Mouse (Mus musculus) MEL (cell line): ENCODE measurements around the gene Man2a1. TPM values are rescaled to one million over a fixed set of nuclear protein-coding genes. Genes with fewer than 3 reads are reported as not detected.
A peak's percentile ranks its signal among the peaks of the same experiment; 100 is the strongest.

ENCODE experiments used
- DNase-seq: peaks from one replicate; pipeline ENCODE4 v3.0.0; 2011; ENCODE audit warnings: low read depth, low spot score
- H3K27ac ChIP-seq: 2 replicates; pipeline ENCODE4 v1.5.1; 2012; ENCODE audit warnings: low read depth, mild to moderate bottlenecking, control low read depth, low read length, moderate library complexity; ENCODE audit not compliant: control insufficient read depth
- H3K27me3 ChIP-seq, 2 experiments: fragments of 150-350 bp in 1 of 2; sonication (generic) in 1 of 2; 2 replicates each; pipeline ENCODE4 v1.6.1; 2012; ENCODE audit warnings: low read length in 2 of 2, mild to moderate bottlenecking in 2 of 2, improper control_type of control experiment in 1 of 2, moderate library complexity in 1 of 2; ENCODE audit not compliant: insufficient read depth in 2 of 2, control insufficient read depth in 1 of 2
- H3K36me3 ChIP-seq, 2 experiments: 2 replicates each; pipeline ENCODE4 v1.6.1; 2012 to 2014; ENCODE audit warnings: low read length in 2 of 2, improper control_type of control experiment in 1 of 2, inconsistent platforms in 1 of 2, mild to moderate bottlenecking in 1 of 2; ENCODE audit not compliant: insufficient read depth in 2 of 2, control insufficient read depth in 1 of 2
- H3K4me1 ChIP-seq, 2 experiments: fragments of 150-350 bp in 1 of 2; sonication (generic) in 1 of 2; 2 replicates each; pipeline ENCODE4 v1.6.1; 2012; ENCODE audit warnings: low read length in 2 of 2, improper control_type of control experiment in 1 of 2, mild to moderate bottlenecking in 1 of 2; ENCODE audit not compliant: insufficient read depth in 2 of 2, control insufficient read depth in 1 of 2
- H3K4me3 ChIP-seq, 2 experiments: fragments of 150-350 bp in 1 of 2; sonication (generic) in 1 of 2; 2 replicates each; pipeline ENCODE4 v1.5.1; 2012; ENCODE audit warnings: low read depth in 2 of 2, low read length in 2 of 2, mild to moderate bottlenecking in 2 of 2, moderate library complexity in 2 of 2, control low read depth in 1 of 2, improper control_type of control experiment in 1 of 2; ENCODE audit not compliant: control insufficient read depth in 1 of 2, insufficient read depth in 1 of 2
- H3K79me2 ChIP-seq: 2 replicates; pipeline ENCODE4 v1.6.1; 2012; ENCODE audit warnings: mild to moderate bottlenecking, low read length, moderate library complexity; ENCODE audit not compliant: control insufficient read depth, poor library complexity, insufficient read depth
- H3K9ac ChIP-seq: 2 replicates; pipeline ENCODE4 v1.6.1; 2012; ENCODE audit warnings: low read depth, mild to moderate bottlenecking, control low read depth, low read length, moderate library complexity; ENCODE audit not compliant: control insufficient read depth, poor library complexity, severe bottlenecking
- H3K9me3 ChIP-seq: fragments of 150-350 bp; sonication (generic); replicated peaks from 2 replicates; pipeline ENCODE4 v1.6.1; 2012; ENCODE audit warnings: mild to moderate bottlenecking, low read length, improper control_type of control experiment, moderate library complexity; ENCODE audit not compliant: insufficient read depth
- BHLHE40 ChIP-seq: IDR thresholded peaks from 2 replicates; pipeline ENCODE4 v1.6.1; 2012; ENCODE audit warnings: low read depth, mild to moderate bottlenecking, inconsistent platforms, low read length, improper control_type of control experiment, borderline replicate concordance
- CTCF ChIP-seq, 3 experiments: IDR thresholded peaks in 2 of 3; conservative IDR thresholded peaks in 1 of 3; 2 replicates each; pipeline ENCODE4 v1.5.1; 2011 to 2012; ENCODE audit warnings: low read length in 3 of 3, low read depth in 2 of 3, mild to moderate bottlenecking in 2 of 3, improper control_type of control experiment in 1 of 3, inconsistent platforms in 1 of 3, mixed read lengths in 1 of 3, moderate library complexity in 1 of 3; ENCODE audit not compliant: control insufficient read depth in 1 of 3, insufficient read depth in 1 of 3, poor library complexity in 1 of 3, severe bottlenecking in 1 of 3
- ELF1 ChIP-seq: IDR thresholded peaks from 2 replicates; pipeline ENCODE4 v1.6.1; 2014; ENCODE audit warnings: low read depth, mild to moderate bottlenecking, inconsistent platforms, low read length, improper control_type of control experiment, moderate library complexity
- EP300 ChIP-seq, 2 experiments: IDR thresholded peaks; 2 replicates each; pipeline ENCODE4 v1.6.1; 2011; ENCODE audit warnings: improper control_type of control experiment in 2 of 2, low read length in 2 of 2, low read depth in 1 of 2, mild to moderate bottlenecking in 1 of 2
- ETS1 ChIP-seq: IDR thresholded peaks from 2 replicates; pipeline ENCODE4 v1.6.1; 2012; ENCODE audit warnings: low read depth, mild to moderate bottlenecking, inconsistent platforms, low read length, improper control_type of control experiment, moderate library complexity
- GABPA ChIP-seq: IDR thresholded peaks from 2 replicates; pipeline ENCODE4 v1.6.1; 2012; ENCODE audit warnings: low read depth, mild to moderate bottlenecking, inconsistent platforms, low read length, improper control_type of control experiment, moderate library complexity
- GATA1 ChIP-seq: IDR thresholded peaks from 2 replicates; pipeline ENCODE4 v1.6.1; 2011; ENCODE audit warnings: low read depth, low read length, improper control_type of control experiment
- MAFK ChIP-seq: IDR thresholded peaks from 2 replicates; pipeline ENCODE4 v1.6.1; 2011; ENCODE audit warnings: low read depth, mild to moderate bottlenecking, low read length, improper control_type of control experiment, borderline replicate concordance
- MYB ChIP-seq: IDR thresholded peaks from 2 replicates; pipeline ENCODE4 v1.6.1; 2011; ENCODE audit warnings: mild to moderate bottlenecking, low read depth, low read length, improper control_type of control experiment
- NRF1 ChIP-seq: IDR thresholded peaks from 2 replicates; pipeline ENCODE4 v1.6.1; 2014; ENCODE audit warnings: low read depth, mild to moderate bottlenecking, inconsistent platforms, low read length, improper control_type of control experiment, moderate library complexity; ENCODE audit not compliant: poor library complexity, insufficient read depth, severe bottlenecking
- POLR2AphosphoS5 ChIP-seq: IDR thresholded peaks from 2 replicates; pipeline ENCODE4 v1.6.1; 2012; ENCODE audit warnings: low read depth, borderline replicate concordance, mild to moderate bottlenecking, inconsistent platforms, low read length, moderate library complexity, mixed read lengths
- RAD21 ChIP-seq: IDR thresholded peaks from 2 replicates; pipeline ENCODE4 v1.6.1; 2011; ENCODE audit warnings: mild to moderate bottlenecking, low read depth, low read length, improper control_type of control experiment
- SIN3A ChIP-seq: IDR thresholded peaks from 2 replicates; pipeline ENCODE4 v1.6.1; 2012; ENCODE audit warnings: low read length, improper control_type of control experiment, inconsistent platforms
- SMC3 ChIP-seq: IDR thresholded peaks from 2 replicates; pipeline ENCODE4 v1.6.1; 2011; ENCODE audit warnings: low read depth, low read length, improper control_type of control experiment
- TBP ChIP-seq: IDR thresholded peaks from 2 replicates; pipeline ENCODE4 v1.8.0; 2011; ENCODE audit warnings: low read depth, low read length, improper control_type of control experiment
- TCF12 ChIP-seq: IDR thresholded peaks from 2 replicates; pipeline ENCODE4 v1.6.1; 2014; ENCODE audit warnings: low read depth, mild to moderate bottlenecking, inconsistent platforms, low read length, improper control_type of control experiment, moderate library complexity
- UBTF ChIP-seq: IDR thresholded peaks from 2 replicates; pipeline ENCODE4 v1.6.1; 2012; ENCODE audit warnings: low read depth, mild to moderate bottlenecking, inconsistent platforms, low read length, improper control_type of control experiment, moderate library complexity, borderline replicate concordance; ENCODE audit not compliant: insufficient read depth
- USF2 ChIP-seq, 2 experiments: IDR thresholded peaks; 2 replicates each; pipeline ENCODE4 v1.6.1; 2011 to 2012; ENCODE audit warnings: improper control_type of control experiment in 2 of 2, low read length in 2 of 2, borderline replicate concordance in 1 of 2, inconsistent platforms in 1 of 2, low read depth in 1 of 2, mild to moderate bottlenecking in 1 of 2; ENCODE audit not compliant: insufficient read depth in 1 of 2
- ZKSCAN1 ChIP-seq: IDR thresholded peaks from 2 replicates; pipeline ENCODE4 v1.6.1; 2012; ENCODE audit warnings: low read depth, mild to moderate bottlenecking, inconsistent platforms, low read length, improper control_type of control experiment, moderate library complexity
- polyA plus RNA-seq, 2 experiments: library from polyadenylated mRNA; stranded (reverse) in 1 of 2; unstranded in 1 of 2; fragments of >175 nt in 1 of 2; fragments of >200 nt in 1 of 2; gene quantifications; 2 replicates each; pipeline versions ENCODE4 v1.2.1 to v1.2.4; 2012; ENCODE audit warnings: low replicate concordance in 2 of 2, low read depth in 1 of 2; ENCODE audit not compliant: insufficient read length in 2 of 2, insufficient read depth in 1 of 2, missing spikeins in 1 of 2
- total RNA-seq: library from RNA; depleted of rRNA; stranded (reverse); fragments of 300-350 nt; gene quantifications from 2 replicates; pipeline ENCODE4 v1.2.3, GENCODE M21; 2012

Man2a1 gene
- total and polyA plus RNA-seq, 3 experiments, result 8.7 to 27.5 (median 9.1) TPM

DNA sequence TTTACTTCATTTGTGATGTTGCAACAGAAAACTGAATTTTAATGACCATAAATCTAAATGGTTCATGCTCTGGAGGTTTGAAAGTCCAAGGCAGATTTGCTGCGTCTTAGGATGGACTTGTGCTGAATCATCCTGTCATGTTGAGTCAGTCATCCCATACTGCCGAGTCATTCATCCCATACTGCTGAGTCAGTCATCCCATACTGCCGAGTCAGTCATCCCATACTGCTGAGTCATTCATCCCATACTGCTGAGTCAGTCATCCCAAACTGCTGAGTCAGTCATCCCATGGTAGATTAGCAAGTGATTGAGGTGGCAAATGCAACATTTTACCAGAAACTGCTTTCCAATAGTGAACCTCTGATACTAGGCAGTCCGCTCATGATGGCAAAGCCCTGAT is 83.6 kb downstream of the Man2a1 start:
- no peak overlapping the region for H3K9ac ChIP-seq
- peak; percentile 44 for DNase-seq

DNA sequence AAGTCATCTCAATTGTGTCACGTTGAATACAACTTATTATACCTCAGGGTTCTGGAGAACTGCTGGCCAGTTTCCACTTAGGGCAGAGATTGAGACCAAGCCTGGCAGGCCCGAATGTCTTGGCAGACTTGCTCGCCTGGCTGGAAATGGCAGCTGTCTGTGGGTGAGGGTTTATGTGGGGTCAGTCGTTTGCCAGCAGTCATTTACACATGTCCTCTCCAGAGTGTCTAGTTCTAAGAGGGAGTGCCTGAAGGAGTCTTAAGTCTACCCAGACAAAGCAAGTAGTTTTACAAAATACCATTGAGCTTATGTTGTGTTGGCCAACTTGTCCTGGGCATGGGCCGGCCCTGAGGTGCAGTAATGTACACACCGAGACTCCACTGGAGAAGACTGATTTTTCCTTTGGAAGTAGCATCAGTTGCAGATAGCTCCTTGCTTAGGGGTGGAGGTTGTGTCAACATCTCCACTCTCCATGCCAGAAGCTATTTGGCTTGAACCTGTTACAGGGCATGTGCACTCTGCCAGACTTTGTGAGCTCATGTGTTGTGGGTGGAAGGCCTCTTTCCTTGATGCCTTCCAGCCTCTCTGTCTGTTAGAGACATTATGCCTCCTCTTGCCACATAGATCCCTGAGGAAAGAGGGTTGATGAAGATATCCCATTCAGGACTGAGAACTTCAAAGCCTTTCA is 84.8 kb downstream of the Man2a1 start:
- Histone ChIP-seq H3K36me3 (peaks cover 3 to 23% of the 10 kb centered on the region in 2 experiments; a peak in 3 of 4 replicates), H3K4me1 (no peaks in the 10 kb centered on the region), H3K79me2 (no peaks in the 10 kb centered on the region), H3K9me3 (no peaks in the 10 kb centered on the region), H3K9ac (no peak overlapping the region), H3K27ac (no peak overlapping the region), H3K4me3 (no peak overlapping the region), H3K27me3 (no peaks in the 10 kb centered on the region)
- DNase-seq, result no peak
- TF ChIP-seq ZKSCAN1 (no peak), SIN3A (no peak), TCF12 (no peak), GATA1 (no peak), SMC3 (no peak), NRF1 (no peak), UBTF (no peak), TBP (no peak), MYB (no peak), POLR2AphosphoS5 (no peak), ELF1 (no peak), USF2 (IDR thresholded peaks at IDR 0.05; ENCODE audit: borderline replicate concordance in 1 of 2, insufficient read depth in 1 of 2, low read depth in 1 of 2, low read length in 2 of 2) (no peak)
- TF ChIP-seq, all 39 proteins: peak for 0

More for the DNA sequence above, 83.6 kb downstream of the Man2a1 start:
- H3K4me3 ChIP-seq, result no peak overlapping the region
- peaks cover 3 to 15% of the 10 kb centered on the region in 2 experiments; a peak in 3 of 4 replicates for H3K36me3 ChIP-seq
- H3K79me2 ChIP-seq, result no peaks in the 10 kb centered on the region
- H3K9me3 ChIP-seq, result no peaks in the 10 kb centered on the region
- H3K4me1 ChIP-seq, result no peaks in the 10 kb centered on the region
- no peak overlapping the region for H3K27ac ChIP-seq
- no peaks in the 10 kb centered on the region for H3K27me3 ChIP-seq
- TF ChIP-seq EP300 (IDR thresholded peaks at IDR 0.05; ENCODE audit: low read depth in 1 of 2, low read length in 2 of 2) (0 out of 4 replicates have a peak, but pooled peaks of 1 of the 2 experiments have one; percentile 13), GATA1 (no peak), GABPA (peak; percentile 70; the same call in 1 of the 2 replicates), ETS1 (peak; percentile 68; the same call in 1 of the 2 replicates), MAFK (peak; percentile 81), BHLHE40 (no peak), RAD21 (no peak), CTCF (IDR thresholded peaks at IDR 0.05 in 2 of 3, conservative IDR thresholded peaks at IDR 0.05 in 1 of 3; ENCODE audit: control insufficient read depth in 1 of 3, insufficient read depth in 1 of 3, low read depth in 2 of 3, low read length in 3 of 3, poor library complexity in 1 of 3, severe bottlenecking in 1 of 3) (no peak)
